Mouse (Mus musculus) monocyte, adult 2 months (primary cell): Measurements from ENCODE around the gene Nkx2-4.

Source experiments
- DNase-seq, 2 experiments: peaks; one replicate each; pipeline ENCODE4 v3.0.0; 2022; ENCODE audit warnings: low spot score in 2 of 2, low read depth in 1 of 2

The Nkx2-4 gene

DNA sequence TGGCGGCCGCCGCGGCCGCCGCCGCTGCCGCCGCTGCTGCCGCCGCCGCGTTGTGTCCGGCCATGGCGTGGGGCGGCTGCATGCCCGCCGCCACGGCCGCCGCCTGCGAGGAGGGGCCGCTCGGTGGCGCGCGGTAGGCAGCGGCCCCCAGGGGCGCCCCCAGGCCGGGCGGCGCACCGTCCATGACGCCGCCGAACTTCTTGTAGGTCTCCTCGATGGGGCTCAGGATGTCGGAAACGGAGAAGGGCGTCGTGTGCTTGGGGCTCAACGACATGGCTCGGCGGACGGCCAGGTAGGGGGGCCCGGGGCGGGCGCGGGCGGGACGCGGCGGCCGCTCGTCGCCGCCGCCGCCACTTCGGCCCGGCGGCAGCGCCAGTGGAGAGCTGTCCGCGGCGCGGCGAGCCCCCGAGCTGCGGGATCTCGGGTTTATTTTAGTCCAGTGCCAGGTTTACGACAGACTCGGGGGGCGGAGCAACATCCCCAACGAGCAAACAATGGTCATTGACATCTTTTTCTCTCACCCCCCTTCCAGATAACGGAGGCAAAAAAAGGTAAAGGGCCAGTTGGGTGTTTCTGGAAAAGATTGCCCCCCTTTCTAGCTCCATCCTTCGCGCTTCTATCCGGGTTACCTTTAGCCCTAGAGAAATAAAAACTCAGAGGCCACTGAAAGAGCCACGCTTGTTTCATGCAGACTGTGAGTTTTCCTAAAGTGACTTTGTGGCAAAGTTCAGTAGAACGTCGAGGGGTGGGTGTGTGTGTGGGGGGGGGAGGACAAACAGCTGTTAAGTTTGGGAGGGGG lies at the start of gene Nkx2-4:
Nkx2-4 (minus strand) TSS at position 374 of the 799 bp plus-strand sequence.
- DNase-seq: no peak

DNA sequence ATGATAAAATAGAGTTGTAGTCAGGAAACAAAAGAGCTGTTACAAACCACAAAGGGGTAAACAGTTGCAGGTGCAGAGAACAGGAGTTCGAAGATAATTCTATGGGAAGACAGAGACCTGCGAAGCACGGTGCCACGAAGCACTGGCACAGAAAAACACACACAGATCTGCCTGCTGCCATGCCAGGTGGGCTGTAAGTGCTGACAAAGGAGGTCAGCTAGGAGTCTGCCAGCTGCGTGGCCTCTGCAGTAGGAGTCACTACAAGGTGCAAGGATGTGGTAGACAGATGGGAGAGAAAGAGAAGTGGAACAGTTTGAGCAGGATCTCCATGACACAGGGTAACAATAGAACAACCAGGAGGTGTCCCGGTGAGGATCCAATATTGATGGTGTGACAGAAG lies 42.1 kb upstream of the Nkx2-4 start:
- DNase-seq: no peak

DNA sequence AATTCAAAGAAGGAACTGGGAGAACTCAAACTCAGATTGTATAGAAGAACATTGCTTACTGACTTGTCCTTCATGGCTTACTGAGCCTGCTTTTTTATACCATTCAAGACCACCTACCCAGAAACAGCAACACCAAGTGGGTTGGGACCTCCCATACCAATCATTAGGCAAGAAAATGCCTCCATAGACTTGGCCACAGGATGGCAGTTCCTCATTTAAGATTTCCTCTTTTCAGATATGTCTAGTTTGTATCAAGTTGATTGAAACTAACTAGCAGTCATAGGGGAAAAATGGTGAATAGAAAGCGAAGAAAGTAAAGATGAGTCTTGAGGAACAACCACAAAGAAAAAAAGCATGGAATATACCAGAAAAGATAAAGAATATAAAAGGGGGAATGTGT lies 34.5 kb upstream of the Nkx2-4 start:
- DNase-seq: no peak

- DNase-seq: no peak
Measured at GRCm38 (mm10) chr2:147086441-147086840, 1.2 kb upstream of the Nkx2-4 start.

GRCm38 (mm10) chr2:147085937-147086336 lies 692 bp upstream of the Nkx2-4 start:
- no peak for DNase-seq

GRCm38 (mm10) chr2:147084366-147085071 lies 726 bp downstream of the Nkx2-4 start:
- DNase-seq: no peak

GRCm38 (mm10) chr2:147083471-147084365 lies 1.5 kb downstream of the Nkx2-4 start:
- DNase-seq: no peak

DNA sequence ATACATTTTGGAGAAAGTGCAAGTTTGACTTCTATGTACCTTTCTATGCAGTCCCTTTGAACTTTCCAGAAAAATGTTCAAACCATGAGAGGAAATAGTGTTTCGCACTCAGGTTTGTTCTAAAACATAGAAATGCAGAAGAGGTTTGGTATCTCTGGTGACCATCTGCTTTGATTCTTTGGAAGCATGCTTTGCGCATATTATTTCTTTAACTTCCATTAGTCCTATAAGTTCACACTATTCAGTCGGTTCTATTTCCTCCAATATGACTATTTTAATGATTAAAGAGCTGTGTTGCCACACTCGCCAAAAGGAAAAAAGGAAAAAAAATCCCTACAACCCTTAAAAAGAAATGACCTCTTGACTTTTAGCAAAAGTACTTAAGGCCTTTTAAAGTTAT lies 2.9 kb downstream of the Nkx2-4 start:
- DNase-seq: no peak

DNA sequence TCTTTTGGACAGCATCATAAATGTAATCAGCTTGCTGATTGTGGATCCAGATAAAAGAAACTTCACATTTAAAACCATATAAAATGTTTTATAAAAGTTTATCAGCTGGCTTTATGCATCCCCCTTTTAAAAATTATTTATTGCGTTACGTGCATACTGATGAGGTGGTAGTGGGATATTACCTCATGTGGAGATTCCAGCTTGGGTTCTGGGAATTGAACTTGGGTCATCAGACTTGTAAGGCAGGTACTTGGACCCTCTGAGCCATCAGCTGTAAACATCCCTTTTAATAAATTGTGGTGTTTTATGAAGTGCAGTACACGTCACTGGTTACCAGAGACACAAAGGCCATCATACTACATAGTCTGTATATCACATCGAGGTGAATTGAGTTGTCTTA lies 10.8 kb downstream of the Nkx2-4 start:
- DNase-seq: no peak

GRCm38 (mm10) chr2:147073962-147074361 lies 11.3 kb downstream of the Nkx2-4 start:
- DNase-seq: no peak

GRCm38 (mm10) chr2:147070305-147070704 lies 14.9 kb downstream of the Nkx2-4 start:
- no peak for DNase-seq

- DNase-seq: no peak
Measured at GRCm38 (mm10) chr2:147069077-147069476, 16.2 kb downstream of the Nkx2-4 start.

GRCm38 (mm10) chr2:147067480-147068246 lies 17.6 kb downstream of the Nkx2-4 start:
- DNase-seq: no peak

DNA sequence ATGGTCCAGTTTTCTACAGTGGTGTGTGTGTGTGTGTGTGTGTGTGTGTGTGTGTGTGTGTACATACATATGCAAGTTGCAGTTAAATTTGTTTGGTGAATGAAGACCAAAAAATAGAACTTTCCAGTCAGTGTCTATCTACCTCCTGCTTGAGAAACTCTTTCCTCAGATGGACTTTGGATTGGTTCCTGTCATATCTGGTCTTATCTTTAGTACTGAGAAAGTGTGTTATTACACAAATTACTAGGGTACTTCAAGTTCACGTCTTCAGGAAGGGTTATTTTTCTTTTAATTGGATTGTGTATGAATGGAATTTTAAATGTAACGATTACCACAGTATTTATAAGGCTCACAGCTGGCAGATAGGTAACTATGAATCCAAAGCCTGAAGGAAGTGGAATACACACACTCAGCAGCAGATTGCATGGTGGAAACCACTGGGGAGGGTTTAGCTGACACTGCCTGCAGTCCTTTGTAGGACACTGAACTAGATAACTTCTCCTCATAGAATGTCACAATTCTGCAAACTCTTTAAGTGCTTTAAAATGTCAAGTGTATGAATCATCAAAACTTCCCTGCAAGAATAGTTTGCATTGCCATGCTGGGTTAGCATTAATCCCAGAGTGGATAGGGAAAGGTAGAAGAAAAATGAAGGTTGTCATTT lies 31.9 kb downstream of the Nkx2-4 start:
- DNase-seq: no peak

- DNase-seq: no peak
Measured at GRCm38 (mm10) chr2:147047051-147047450, 38.2 kb downstream of the Nkx2-4 start.

- no peak for DNase-seq
Measured at GRCm38 (mm10) chr2:147035864-147036263, 49.4 kb downstream of the Nkx2-4 start.
